Mouse (Mus musculus) brain, embryonic 14.5 days (tissue): ENCODE measurements at regions not wholly inside any gene's neighbourhood (a gene's known extent, or its start where the extent isn't known, plus 50 kb on each side); places are given as distances from the start of the nearest gene placed in this dataset.

Experiments
- CTCF ChIP-seq: fragments of 200-500 bp; IDR thresholded peaks from 2 replicates; pipeline ENCODE4 v1.5.1; 2012; ENCODE audit warnings: inconsistent platforms, mild to moderate bottlenecking, moderate library complexity, borderline replicate concordance; ENCODE audit not compliant: insufficient read depth, insufficient read length; ENCODE audit errors: extremely low read depth
- POLR2A ChIP-seq: fragments of 200-500 bp; IDR thresholded peaks from 2 replicates; pipeline ENCODE4 v1.6.1; 2012; ENCODE audit warnings: mild to moderate bottlenecking, inconsistent platforms, borderline replicate concordance; ENCODE audit not compliant: poor library complexity, insufficient read depth, insufficient read length, severe bottlenecking; ENCODE audit errors: extremely low read depth

DNA sequence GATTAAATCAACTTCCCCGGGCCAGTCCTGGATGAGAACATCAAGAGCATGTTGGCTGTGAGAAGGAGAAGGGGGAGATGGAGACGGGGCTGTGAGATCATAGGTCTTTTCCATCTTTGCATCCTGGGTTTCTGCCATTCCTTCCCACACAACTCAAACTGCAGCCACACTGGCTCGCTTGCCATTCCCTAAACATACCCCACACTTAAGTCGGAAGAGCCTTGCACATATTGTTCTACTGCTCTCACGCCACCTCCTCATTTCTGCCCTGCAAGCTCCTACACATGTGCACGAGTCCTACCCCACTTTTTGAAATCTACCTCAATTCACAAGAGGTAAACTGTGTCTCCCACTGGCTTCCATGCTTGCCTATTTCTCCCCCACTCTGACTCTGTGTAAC is 228.3 kb upstream of the Lyplal1 start:
- no peak for TF ChIP-seq CTCF
- no peak for TF ChIP-seq POLR2A
